Mouse (Mus musculus) testis, adult 2 months (tissue): ENCODE measurements around the gene Tctn1.

ENCODE experiments used
- CTCF ChIP-seq: fragments of 200-500 bp; IDR thresholded peaks from 2 replicates; pipeline ENCODE4 v1.5.1; 2012; ENCODE audit warnings: low read depth, mild to moderate bottlenecking, inconsistent platforms, low read length, moderate library complexity; ENCODE audit not compliant: control insufficient read depth, insufficient read depth, insufficient replicate concordance
- POLR2A ChIP-seq: fragments of 200-500 bp; IDR thresholded peaks from 2 replicates; pipeline ENCODE4 v1.6.1; 2012; ENCODE audit warnings: low read depth, mild to moderate bottlenecking, inconsistent platforms, low read length, moderate library complexity; ENCODE audit not compliant: control insufficient read depth

- TF ChIP-seq CTCF (no peak), POLR2A (no peak)
Observed at GRCm38 (mm10) chr5:122310699-122311098, 46.4 kb upstream of the Tctn1 start.
